Mouse (Mus musculus) v-Abl transformed pro-B cells (cell line): ENCODE measurements around the gene Zdhhc7.

Experiments
- in situ Hi-C, 2 experiments: fragments of 400-800 bp; cut with MboI; formaldehyde crosslinking; loops; one replicate each; pipeline ENCODE4 v1.15.1; 2025; ENCODE audit not compliant: unreplicated experiment in 2 of 2

Zdhhc7 gene

GRCm38 (mm10) chr8:120074516-120074915, 26.8 kb downstream of the Zdhhc7 start:
- in situ Hi-C loops, result loop anchor here in 1 of 2 experiments (10.0 kb wide), 1 partner anchor 390 kb away; no protein-coding TSS in a partner anchor

DNA sequence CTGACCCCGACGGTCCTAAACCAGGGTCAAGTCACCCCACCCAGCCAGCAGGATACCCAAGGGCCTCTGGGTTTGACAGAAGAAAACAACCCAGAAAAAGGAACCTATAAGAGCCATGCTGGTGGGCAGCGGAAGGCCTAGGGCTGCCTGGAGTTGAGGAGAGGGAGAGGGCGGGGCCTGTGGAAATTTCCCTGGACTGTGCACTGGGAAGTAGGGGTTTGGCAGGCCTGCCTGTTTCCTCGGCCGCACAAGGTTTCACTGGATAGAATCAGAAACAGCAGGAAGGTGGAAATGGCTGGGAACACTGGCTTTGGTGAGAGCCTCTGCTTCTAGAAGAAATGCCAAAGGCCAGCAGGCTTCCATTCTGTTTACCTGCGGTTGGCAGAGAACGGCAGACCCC, 28.5 kb downstream of the Zdhhc7 start:
- in situ Hi-C loops, result loop anchor here in 1 of 2 experiments (10.0 kb wide), 1 partner anchor 388 kb away; no protein-coding TSS in a partner anchor

DNA sequence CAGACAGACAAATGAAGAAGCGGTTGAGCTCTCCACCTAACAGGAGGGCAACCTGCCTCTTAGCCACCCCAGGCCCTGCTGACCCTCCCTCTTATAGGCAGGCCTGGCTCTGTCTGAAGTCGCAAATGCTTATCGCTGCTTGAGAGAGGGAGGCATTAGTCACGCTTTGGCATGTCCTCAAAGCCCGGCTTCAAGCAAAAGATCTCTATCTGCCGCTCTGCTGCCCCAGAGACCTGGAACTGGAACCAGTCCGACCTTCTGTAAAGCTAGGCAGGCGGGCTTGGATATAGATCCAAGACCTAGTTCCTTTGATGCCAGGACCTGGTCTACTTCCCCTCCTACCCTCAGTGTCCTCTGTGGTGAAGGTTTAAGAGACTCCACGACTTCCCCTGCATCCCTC, 29.0 kb downstream of the Zdhhc7 start:
- in situ Hi-C loops, result loop anchor here in 1 of 2 experiments (10.0 kb wide), 1 partner anchor 387 kb away; no protein-coding TSS in a partner anchor

DNA sequence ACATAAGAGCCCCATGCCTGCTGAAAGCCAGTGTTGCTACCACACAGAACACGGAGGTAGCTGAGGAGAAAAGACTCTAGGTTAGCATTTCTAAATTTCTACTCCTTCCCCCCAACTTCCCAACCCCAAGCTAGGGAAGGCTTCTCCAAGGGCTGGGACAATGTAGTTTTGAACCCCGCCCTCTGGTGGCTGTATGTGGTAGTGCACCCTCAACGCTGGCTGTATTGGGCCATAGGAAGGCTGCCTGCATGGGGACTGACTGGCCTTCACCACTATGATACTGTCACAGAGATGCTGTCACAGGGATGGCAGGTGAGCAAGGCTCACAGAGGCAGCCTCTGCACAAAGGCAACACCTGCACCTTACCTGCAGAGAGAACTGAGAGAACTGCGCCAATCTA, 29.6 kb downstream of the Zdhhc7 start:
- in situ Hi-C loops, result loop anchor here in 1 of 2 experiments (10.0 kb wide), 1 partner anchor 387 kb away; no protein-coding TSS in a partner anchor

- in situ Hi-C loops, result loop anchor here in 1 of 2 experiments (10.0 kb wide), 2 partner anchors 293 to 383 kb away; partner anchors contain the start of gene Tldc1
These were observed 33.2 kb downstream of the Zdhhc7 start for GRCm38 (mm10) chr8:120067936-120068668.

DNA sequence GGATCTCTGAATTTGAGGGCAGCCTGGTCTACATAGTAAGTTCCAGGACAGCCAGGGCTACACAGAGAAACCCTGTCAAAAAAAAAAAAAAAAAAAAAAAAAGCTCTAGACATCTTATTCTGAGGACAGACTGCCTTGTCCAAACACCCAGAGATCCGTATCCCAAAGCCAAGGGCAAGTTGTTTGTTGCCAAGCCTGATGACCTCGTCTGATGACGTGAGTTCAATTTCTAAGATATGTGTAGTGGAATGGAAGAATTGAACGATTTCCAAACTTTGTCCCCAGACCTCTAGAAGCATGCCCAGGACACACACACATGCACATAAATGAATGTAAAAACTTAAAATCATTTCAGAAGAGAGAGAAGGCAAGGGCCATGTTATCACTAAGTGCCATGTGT, 35.1 kb downstream of the Zdhhc7 start:
- in situ Hi-C loops, result loop anchor here in 1 of 2 experiments (10.0 kb wide), 2 partner anchors 291 to 381 kb away; partner anchors contain the start of gene Tldc1

- in situ Hi-C loops, result loop anchor here in 1 of 2 experiments (10.0 kb wide), 2 partner anchors 291 to 381 kb away; partner anchors contain the start of gene Tldc1
These were observed 35.7 kb downstream of the Zdhhc7 start for GRCm38 (mm10) chr8:120065611-120066010.

GRCm38 (mm10) chr8:120063326-120063725, 38.0 kb downstream of the Zdhhc7 start:
- in situ Hi-C loops, result loop anchor here in 1 of 2 experiments (10.0 kb wide), 2 partner anchors 289 to 379 kb away; partner anchors contain the start of gene Tldc1

GRCm38 (mm10) chr8:120062742-120063141, 38.5 kb downstream of the Zdhhc7 start:
- in situ Hi-C loops, result loop anchor here in 1 of 2 experiments (10.0 kb wide), 2 partner anchors 288 to 378 kb away; partner anchors contain the start of gene Tldc1

DNA sequence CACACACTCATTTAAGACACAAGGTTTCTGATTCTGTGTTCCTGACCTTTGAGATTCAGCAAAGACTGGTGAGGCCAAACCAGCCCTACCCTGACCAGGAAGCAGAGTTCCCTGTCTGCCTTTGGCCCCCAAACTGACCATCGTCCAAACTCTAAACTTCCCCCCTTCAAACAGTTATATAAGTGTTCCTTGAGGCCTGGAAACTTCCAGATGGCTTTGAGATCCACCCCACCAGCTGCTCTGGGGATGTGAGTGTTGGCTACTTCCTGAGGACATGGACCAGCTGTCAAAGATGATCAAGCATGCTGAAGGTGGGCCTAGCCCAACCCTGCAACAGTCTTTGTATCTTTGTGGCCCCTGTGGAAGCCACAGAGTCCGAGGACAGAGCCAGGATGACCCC, 44.2 kb downstream of the Zdhhc7 start:
- in situ Hi-C loops, result loop anchor here in 1 of 2 experiments (10.0 kb wide), 1 partner anchor 262 kb away; no protein-coding TSS in a partner anchor

DNA sequence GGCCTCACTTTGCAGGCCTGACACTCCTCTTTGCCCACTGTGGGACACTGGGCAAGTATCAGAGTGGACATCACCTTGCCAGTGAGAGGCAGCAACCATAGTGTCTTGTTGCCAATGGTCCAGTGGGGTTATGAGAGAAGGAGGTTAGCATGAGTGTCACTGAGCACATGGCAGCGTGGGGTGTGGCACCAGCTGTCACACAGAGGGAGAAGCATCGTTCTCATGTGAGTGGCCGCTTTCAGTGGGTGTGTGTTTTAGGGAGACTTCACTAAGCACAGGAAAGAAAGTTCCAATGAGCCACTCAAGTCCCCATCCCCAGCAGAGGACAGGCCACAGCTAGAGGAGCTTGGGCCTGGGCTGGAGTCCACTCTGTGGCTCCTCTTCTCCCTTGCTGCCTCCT, 46.4 kb downstream of the Zdhhc7 start:
- in situ Hi-C loops, result loop anchor here in 1 of 2 experiments (10.0 kb wide), 1 partner anchor 260 kb away; no protein-coding TSS in a partner anchor

DNA sequence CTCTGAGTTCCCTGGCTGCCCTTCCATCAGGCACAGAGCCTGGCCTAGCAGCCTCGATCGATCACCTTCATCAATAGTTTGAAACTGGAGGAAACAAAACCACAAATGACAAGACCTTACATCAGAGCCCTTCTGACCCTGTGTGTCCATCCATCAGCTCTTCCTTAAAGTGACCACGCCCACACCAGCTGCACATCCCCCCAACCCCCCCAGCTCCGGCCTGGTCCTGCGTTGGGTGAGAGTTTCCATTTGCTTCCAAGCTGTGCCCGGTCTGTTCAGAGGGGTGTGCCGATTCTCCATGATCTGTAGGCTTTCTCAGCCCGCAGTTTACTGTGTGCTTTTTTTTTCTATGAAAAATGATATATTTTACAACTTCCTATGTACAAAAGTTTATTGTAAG, 49.0 kb downstream of the Zdhhc7 start:
- in situ Hi-C loops, result loop anchor here in 1 of 2 experiments (10.0 kb wide), 1 partner anchor 258 kb away; no protein-coding TSS in a partner anchor

DNA sequence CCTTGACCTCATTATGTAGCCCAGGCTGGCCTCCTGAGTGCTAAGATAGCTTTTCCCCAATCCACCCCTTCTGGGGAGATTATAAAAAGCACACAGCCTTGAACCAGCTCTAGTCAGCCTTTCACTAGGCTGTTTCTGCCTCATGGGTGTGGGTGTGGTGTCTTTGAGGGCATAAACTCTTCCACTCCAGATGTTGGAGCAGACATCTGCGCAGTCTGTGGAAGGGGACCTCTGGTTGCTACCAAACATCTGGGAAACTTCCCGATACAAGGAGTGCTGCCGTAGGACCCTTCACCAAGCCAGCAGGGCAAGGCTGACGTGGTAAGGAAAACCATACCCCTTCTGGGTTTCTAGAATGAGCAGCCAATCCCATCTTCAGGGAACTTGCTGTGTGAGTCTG, 49.4 kb downstream of the Zdhhc7 start:
- in situ Hi-C loops, result loop anchor here in 1 of 2 experiments (10.0 kb wide), 1 partner anchor 257 kb away; no protein-coding TSS in a partner anchor

GRCm38 (mm10) chr8:120051006-120051405, 50.3 kb downstream of the Zdhhc7 start:
- in situ Hi-C loops, result loop anchor here in 1 of 2 experiments (10.0 kb wide), 1 partner anchor 256 kb away; no protein-coding TSS in a partner anchor

GRCm38 (mm10) chr8:120050376-120050775, 50.9 kb downstream of the Zdhhc7 start:
- in situ Hi-C loops, result loop anchor here in 1 of 2 experiments (10.0 kb wide), 1 partner anchor 256 kb away; no protein-coding TSS in a partner anchor

DNA sequence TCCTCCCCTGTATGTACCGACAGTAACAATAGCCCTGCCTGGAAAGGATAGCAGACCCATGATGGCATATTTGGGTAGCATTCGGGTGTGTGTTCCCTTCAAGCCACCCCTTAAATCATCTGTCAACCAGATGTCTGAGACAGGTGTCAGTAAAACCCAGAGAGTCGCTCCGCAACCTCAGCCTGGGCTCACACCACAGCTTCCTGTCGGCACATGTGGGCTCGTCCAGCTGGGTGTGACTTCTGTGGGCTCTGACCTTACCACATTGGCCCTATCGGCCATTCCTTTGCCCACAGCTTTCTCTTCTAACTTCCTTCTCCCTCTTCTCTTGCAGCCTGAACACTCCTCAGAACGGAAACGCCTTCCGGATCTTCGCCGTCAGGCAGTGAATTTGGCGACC, 51.3 kb downstream of the Zdhhc7 start:
- in situ Hi-C loops, result loop anchor here in 1 of 2 experiments (10.0 kb wide), 1 partner anchor 255 kb away; no protein-coding TSS in a partner anchor

- in situ Hi-C loops, result no loop called here
These were observed 54.8 kb downstream of the Zdhhc7 start for GRCm38 (mm10) chr8:120046258-120047020.

- in situ Hi-C loops, result no loop called here
These were observed 55.8 kb downstream of the Zdhhc7 start for GRCm38 (mm10) chr8:120045471-120045870.

GRCm38 (mm10) chr8:120044907-120045306, 56.4 kb downstream of the Zdhhc7 start:
- in situ Hi-C loops, result no loop called here
